Mouse (Mus musculus) lung, postnatal 0 days (tissue): ENCODE measurements around the gene Pelo.

ENCODE experiments used
- CTCF ChIP-seq: IDR thresholded peaks from 2 replicates; pipeline ENCODE4 v1.5.1; 2016; ENCODE audit warnings: antibody characterized with exemption, mild to moderate bottlenecking
- EP300 ChIP-seq: IDR thresholded peaks from 2 replicates; pipeline ENCODE4 v1.6.1; 2016; ENCODE audit warnings: antibody characterized with exemption, mild to moderate bottlenecking, control low read depth

DNA sequence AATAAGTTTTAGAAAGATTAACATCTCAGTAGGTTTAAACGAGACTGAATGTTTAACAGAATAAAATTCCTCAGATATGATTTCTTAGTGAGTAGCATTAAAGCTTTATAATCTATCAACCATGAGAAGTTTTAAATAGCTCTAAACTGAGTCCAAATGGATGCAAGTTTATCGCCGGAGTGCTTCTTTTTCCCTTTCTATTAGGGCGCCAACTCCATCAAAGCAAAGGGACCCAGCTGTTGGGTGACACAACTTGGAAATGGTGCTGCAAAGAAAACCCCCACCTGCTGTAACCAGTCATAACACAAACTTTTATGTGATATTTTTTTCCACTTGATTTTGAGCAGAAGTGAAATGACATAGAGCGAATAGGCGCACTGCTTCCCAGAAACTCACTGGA, 17.6 kb downstream of the Pelo start:
- TF ChIP-seq CTCF (no peak), EP300 (no peak)
